Mouse (Mus musculus) liver, adult 2 months (tissue): ENCODE measurements around the gene Calu. TPM values are rescaled to one million over a fixed set of nuclear protein-coding genes. Genes with fewer than 3 reads are reported as not detected.
"Not testable (repeated sequence)": the region's sequence is repeated elsewhere in the genome, so short reads cannot be mapped to it uniquely, and the experiment has no call there.

Source experiments
- DNase-seq: peaks from one replicate; pipeline ENCODE4 v3.0.0-alpha.2; 2011; ENCODE audit warnings: low read depth, low spot score; ENCODE audit errors: extremely low read depth
- H3K27ac ChIP-seq: fragments of 200-500 bp; replicated peaks from 2 replicates; pipeline ENCODE4 v1.5.1; 2012; ENCODE audit warnings: low read depth, mild to moderate bottlenecking, control low read depth, inconsistent platforms, low read length; ENCODE audit not compliant: insufficient read depth
- H3K27me3 ChIP-seq: fragments of 200-500 bp; 2 replicates; pipeline ENCODE4 v1.6.1; 2012; ENCODE audit warnings: mild to moderate bottlenecking, moderate library complexity, low read length, inconsistent platforms; ENCODE audit not compliant: control insufficient read depth, insufficient read depth
- H3K36me3 ChIP-seq: fragments of 200-500 bp; 2 replicates; pipeline ENCODE4 v1.6.1; 2012; ENCODE audit warnings: low read length, inconsistent platforms; ENCODE audit not compliant: control insufficient read depth, insufficient read depth
- H3K4me1 ChIP-seq: fragments of 200-500 bp; 2 replicates; pipeline ENCODE4 v1.6.1; 2011; ENCODE audit warnings: low read length; ENCODE audit not compliant: control insufficient read depth, insufficient read depth
- H3K4me3 ChIP-seq: fragments of 200-500 bp; 2 replicates; pipeline ENCODE4 v1.5.1; 2011; ENCODE audit warnings: low read depth, mild to moderate bottlenecking, control low read depth, low read length, moderate library complexity; ENCODE audit not compliant: insufficient read depth
- H3K79me2 ChIP-seq: fragments of 200-500 bp; 2 replicates; pipeline ENCODE4 v1.6.1; 2012; ENCODE audit warnings: inconsistent platforms, mild to moderate bottlenecking, low read length, moderate library complexity; ENCODE audit not compliant: control insufficient read depth, insufficient read depth
- H3K9ac ChIP-seq: fragments of 200-500 bp; 2 replicates; pipeline ENCODE4 v1.6.1; 2012; ENCODE audit warnings: low read depth, mild to moderate bottlenecking, control low read depth, inconsistent platforms, low read length
- CTCF ChIP-seq: fragments of 200-500 bp; IDR thresholded peaks from 2 replicates; pipeline ENCODE4 v1.5.1; 2011; ENCODE audit warnings: low read depth, low read length, control low read depth
- POLR2A ChIP-seq: fragments of 200-500 bp; IDR thresholded peaks from 2 replicates; pipeline ENCODE4 v1.6.1; 2011; ENCODE audit warnings: low read length, control low read depth; ENCODE audit not compliant: insufficient read depth; ENCODE audit errors: extremely low read depth
- WGBS: fragments of 180-500 bp; shearing (Covaris S2); methylation state at CpG from one replicate; pipeline ENCODE4 v1.1.7; 2018; 5-methylcytosine and 5-hydroxymethylcytosine counted together
- polyA plus RNA-seq: library from polyadenylated mRNA; depleted of rRNA; stranded (reverse); fragments of >200 nt; gene quantifications from 2 replicates; pipeline ENCODE4 v1.2.3, GENCODE M21; 2012
- total RNA-seq: library from RNA; depleted of rRNA; stranded (reverse); fragments of >200 nt; gene quantifications from 2 replicates; pipeline ENCODE4 v1.2.3, GENCODE M21; 2014

Gene Calu
- total and polyA plus RNA-seq, 2 experiments = 27.1 to 125 TPM

DNA sequence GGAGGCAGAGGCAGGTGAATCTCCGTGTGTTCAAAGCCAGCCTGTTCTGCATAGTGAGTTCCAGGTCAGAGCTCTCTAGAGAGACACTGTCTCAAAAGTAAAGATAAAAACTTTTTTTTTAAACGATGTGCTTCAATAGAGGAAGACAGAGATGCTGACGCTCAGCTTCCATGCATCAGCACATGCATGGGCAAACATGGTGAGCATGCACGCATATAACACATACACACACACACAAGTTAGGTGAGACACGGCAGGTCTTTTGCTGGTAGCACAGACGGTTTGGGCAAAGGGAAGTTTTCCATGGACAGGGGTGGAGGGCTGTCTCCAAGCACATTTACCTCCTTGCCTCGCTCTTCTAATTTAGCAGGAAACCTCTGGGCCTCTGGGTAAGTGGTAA, 25.7 kb upstream of the Calu start:
- Histone ChIP-seq H3K9ac (no peak overlapping the region), H3K27ac (no peak overlapping the region), H3K4me3 (no peak overlapping the region), H3K27me3 (no peaks in the 10 kb centered on the region), H3K36me3 (no peaks in the 10 kb centered on the region), H3K4me1 (no peaks in the 10 kb centered on the region), H3K79me2 (no peaks in the 10 kb centered on the region)
- WGBS = 93% methylated on average over 7 of the region's 7 CpGs
- no peak for DNase-seq
- TF ChIP-seq POLR2A (no peak), CTCF (no peak)

DNA sequence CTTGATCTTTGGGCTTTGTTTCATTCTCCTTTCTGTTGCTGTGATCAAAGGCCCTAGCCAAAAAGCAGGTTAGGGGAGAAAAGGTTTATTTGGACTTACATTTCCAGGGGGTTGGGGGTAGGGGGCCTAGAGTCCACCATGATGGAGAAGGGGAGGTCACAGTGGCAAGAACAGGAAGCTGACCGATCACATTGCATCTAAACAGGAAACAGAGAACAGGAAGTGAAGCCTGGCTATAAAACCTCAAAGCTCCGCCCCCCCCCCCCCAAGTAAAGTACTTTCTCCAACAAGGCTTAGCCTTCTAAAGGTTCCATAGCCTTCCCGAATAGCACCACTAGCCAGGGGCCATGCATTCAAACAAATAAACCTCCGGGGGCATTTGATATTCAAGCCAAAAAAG, 25.1 kb upstream of the Calu start:
- TF ChIP-seq CTCF = no peak

DNA sequence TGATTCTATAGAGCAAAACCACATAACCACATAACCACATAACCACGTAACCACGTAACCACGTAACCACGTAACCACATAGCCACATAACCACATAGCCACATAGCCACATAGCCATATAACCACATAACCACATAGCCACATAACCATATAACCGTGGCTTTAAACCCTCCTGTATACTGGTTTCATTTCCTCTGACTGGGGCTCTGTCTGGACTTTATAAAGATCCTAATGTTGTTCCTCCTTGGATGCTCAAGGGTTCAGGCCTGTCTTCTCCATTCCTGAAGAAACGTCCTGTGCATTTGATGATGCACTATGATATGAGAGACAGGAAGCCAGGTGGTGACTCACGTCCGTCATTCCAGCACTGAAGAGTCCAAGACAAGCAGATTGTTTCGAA, 20.9 kb upstream of the Calu start:
- DNase-seq = no peak

More for the DNA sequence above, 25.1 kb upstream of the Calu start:
- H3K27ac ChIP-seq = no peak overlapping the region
- H3K79me2 ChIP-seq = no peaks in the 10 kb centered on the region
- H3K9ac ChIP-seq = no peak overlapping the region
- no peak for DNase-seq
- H3K4me3 ChIP-seq = no peak overlapping the region
- 72% methylated on average over 4 of the region's 4 CpGs for WGBS
- no peaks in the 10 kb centered on the region for H3K4me1 ChIP-seq
- H3K27me3 ChIP-seq = no peaks in the 10 kb centered on the region
- no peaks in the 10 kb centered on the region for H3K36me3 ChIP-seq

DNA sequence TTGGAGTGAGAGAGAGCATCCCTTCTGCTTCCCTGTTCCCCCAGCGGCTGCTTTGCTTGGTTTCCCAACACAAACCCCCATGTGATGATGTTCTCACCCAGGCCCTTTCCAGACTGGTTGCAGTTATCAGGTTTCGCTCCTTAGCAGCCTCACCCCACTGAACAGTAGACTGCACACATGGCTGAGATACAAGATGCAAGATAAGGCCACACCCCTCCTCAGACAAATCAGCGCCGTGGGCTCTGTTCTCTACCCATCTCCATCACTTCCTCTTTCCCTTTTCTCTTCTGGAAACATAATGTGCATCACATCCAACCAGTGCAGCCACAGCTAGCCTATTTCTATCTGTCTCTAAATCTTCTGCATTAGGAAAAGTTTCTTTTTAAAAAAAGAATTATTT, 18.4 kb upstream of the Calu start:
- Histone ChIP-seq H3K4me1 (no peaks in the 10 kb centered on the region), H3K27me3 (no peaks in the 10 kb centered on the region), H3K79me2 (no peaks in the 10 kb centered on the region), H3K36me3 (no peaks in the 10 kb centered on the region), H3K4me3 (no peak overlapping the region), H3K9ac (no peak overlapping the region), H3K27ac (no peak overlapping the region)
- TF ChIP-seq POLR2A (no peak), CTCF (no peak)
- 76% methylated on average over 4 of the region's 4 CpGs for WGBS
- DNase-seq = no peak

More for the DNA sequence above, 20.9 kb upstream of the Calu start:
- no peaks in the 10 kb centered on the region for H3K4me1 ChIP-seq
- TF ChIP-seq CTCF = no peak
- no peak for TF ChIP-seq POLR2A
- WGBS = 81% methylated on average over 9 of the region's 9 CpGs
- H3K79me2 ChIP-seq = no peaks in the 10 kb centered on the region
- no peak overlapping the region for H3K27ac ChIP-seq
- no peaks in the 10 kb centered on the region for H3K36me3 ChIP-seq
- no peak overlapping the region for H3K9ac ChIP-seq
- no peak overlapping the region for H3K4me3 ChIP-seq
- no peaks in the 10 kb centered on the region for H3K27me3 ChIP-seq

DNA sequence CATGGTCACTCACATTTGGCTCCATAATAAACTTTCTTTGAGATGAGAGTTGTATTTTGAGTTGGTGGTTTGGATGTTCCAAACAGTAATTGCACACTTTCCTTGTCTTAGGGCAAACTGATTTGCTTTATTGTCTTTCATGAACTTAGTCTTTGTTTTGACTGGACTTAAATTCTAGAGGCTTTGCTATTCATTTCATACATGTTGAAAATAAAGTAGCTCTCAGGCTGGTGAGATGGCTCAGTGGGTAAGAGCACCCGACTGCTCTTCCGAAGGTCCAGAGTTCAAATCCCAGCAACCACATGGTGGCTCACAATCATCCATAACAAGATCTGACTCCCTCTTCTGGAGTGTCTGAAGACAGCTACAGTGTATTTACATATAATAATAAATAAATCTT, 1.4 kb upstream of the Calu start:
- WGBS = 97% methylated on average over 2 of the region's 2 CpGs
- not testable (repeated sequence) for H3K79me2 ChIP-seq, H3K4me3 ChIP-seq, H3K36me3 ChIP-seq, DNase-seq, H3K27me3 ChIP-seq, H3K9ac ChIP-seq, H3K27ac ChIP-seq, H3K4me1 ChIP-seq

DNA sequence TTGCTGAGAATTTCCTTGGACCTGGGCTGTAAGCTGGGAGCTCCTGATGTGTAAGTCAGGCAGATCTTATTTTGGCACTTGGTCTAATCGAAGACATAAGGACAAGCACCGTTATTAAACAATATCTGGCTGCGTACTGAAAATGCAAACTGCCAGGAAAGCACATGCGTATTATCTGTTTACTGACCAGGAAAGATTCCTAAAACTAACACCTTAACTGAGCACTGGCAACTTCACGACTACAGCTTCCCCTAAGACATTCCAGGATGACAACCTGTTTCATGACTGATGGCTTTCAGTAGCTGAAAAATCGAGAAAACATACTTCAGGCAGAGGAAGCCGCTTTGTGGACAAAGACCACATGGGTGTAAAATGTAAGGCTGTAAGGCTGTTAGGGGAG, 680 bp upstream of the Calu start:
- peak overlapping the region; percentile 87 for H3K4me3 ChIP-seq
- H3K79me2 ChIP-seq = peaks cover 8% of the 10 kb centered on the region; the same call in 1 of the 2 replicates
- no peaks in the 10 kb centered on the region for H3K27me3 ChIP-seq
- peaks cover 6% of the 10 kb centered on the region; the same call in 1 of the 2 replicates for H3K4me1 ChIP-seq
- H3K9ac ChIP-seq = peak overlapping the region; percentile 52
- WGBS = 45% methylated on average over 7 of the region's 7 CpGs
- TF ChIP-seq POLR2A = no peak
- no peak for TF ChIP-seq CTCF
- peak overlapping the region; percentile 53 for H3K27ac ChIP-seq
- no peaks in the 10 kb centered on the region for H3K36me3 ChIP-seq
- DNase-seq = no peak
